In the genomic region with DNA sequence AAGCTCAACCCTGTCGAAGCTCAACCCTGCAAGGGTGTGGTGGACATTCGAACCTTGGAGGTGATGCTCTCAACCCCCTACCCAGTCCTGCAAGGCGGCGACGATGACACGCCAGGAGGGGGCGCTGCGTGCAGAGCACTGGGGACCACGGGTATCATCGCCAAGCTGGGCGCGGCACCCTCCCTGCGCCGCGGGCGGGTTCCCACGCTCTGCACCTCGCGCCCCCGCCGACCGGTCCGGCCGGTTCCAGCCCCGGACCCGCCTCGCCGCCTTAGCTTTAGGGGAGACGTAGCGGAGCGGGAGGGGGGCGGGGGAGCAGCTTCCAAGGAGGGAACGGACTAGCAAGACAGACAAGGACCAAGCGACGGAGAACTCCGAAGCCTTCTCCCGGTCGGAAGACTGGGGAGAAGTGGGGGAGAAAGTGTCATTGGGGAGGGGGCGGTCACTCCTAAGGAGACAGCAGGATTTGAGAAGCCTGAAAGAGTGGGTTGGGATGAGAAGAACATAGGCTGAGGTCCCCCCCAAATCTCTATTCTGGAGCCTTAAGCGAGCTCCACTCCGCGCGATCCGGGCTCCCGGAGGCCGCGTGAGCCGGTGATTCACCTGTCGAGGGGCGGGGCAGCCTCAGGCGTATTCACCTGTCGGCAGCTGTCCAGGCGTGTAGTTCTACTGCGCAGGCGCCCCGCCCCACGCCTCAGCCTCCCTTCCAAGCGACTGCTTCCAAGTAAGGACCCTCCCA, we compare ENCODE assay signal across 8 mouse cellular contexts. TPM values are rescaled to one million over a fixed set of nuclear protein-coding genes. Genes with fewer than 3 reads are reported as not detected.
DNase-seq lines count a peak whose midpoint lies in the region; ATAC-seq lines count a peak whose summit lies in the region.

No protein-coding gene starts in this region.

- WGBS in intestine, embryonic 16.5 days = 1% methylated on average over 58 of the region's 58 CpGs
- 2% methylated on average over 57 of the region's 58 CpGs for WGBS in limb, embryonic 13.5 days
- WGBS in midbrain, embryonic 12.5 days = 2% methylated on average over 58 of the region's 58 CpGs

- H3K27me3 ChIP-seq in intestine, embryonic 16.5 days (replicated peaks; ENCODE audit: control insufficient read depth, insufficient read depth, low read length) = no peaks in the 10 kb centered on the region
- no peaks in the 10 kb centered on the region for H3K27me3 ChIP-seq in limb, embryonic 13.5 days
- H3K27me3 ChIP-seq in midbrain, embryonic 12.5 days = 0 out of 2 replicates have a peak, but pooled peaks cover 3% of the 10 kb centered on the region
- peaks cover 8% of the 10 kb centered on the region for H3K27me3 ChIP-seq in splenic B cell, adult 2 months (ENCODE audit: control insufficient read depth, insufficient read depth, low read length, poor library complexity, severe bottlenecking)

- ATAC-seq in intestine, embryonic 16.5 days = peak; percentile 78
- ATAC-seq in limb, embryonic 13.5 days (ENCODE audit: low FRiP score, low read depth) = no peak
- no peak; the same call in 1 of the 2 replicates for ATAC-seq in midbrain, embryonic 12.5 days (ENCODE audit: low FRiP score, low read depth)
- ATAC-seq in activated CD4-positive, CD25-positive, alpha-beta regulatory T cell, adult 4 months = no peak

- H3K4me2 ChIP-seq in intestine, embryonic 16.5 days (ENCODE audit: low read depth, low read length) = peak overlapping the region; percentile 87
- H3K4me2 ChIP-seq in limb, embryonic 13.5 days (replicated peaks) = peak overlapping the region; percentile 91
- H3K4me2 ChIP-seq in midbrain, embryonic 12.5 days (replicated peaks) = peak overlapping the region; percentile 93

- peak overlapping the region; percentile 61; the same call in 1 of the 2 replicates for H3K27ac ChIP-seq in intestine, embryonic 16.5 days (ENCODE audit: low read length)
- no peak overlapping the region for H3K27ac ChIP-seq in limb, embryonic 13.5 days
- H3K27ac ChIP-seq in midbrain, embryonic 12.5 days (replicated peaks) = 0 out of 2 replicates have a peak overlapping the region, but pooled peaks have one; percentile 6

- H3K36me3 ChIP-seq in intestine, embryonic 16.5 days (ENCODE audit: control insufficient read depth, insufficient read depth, low read length) = 0 out of 2 replicates have a peak, but pooled peaks cover 5% of the 10 kb centered on the region
- peaks cover 16% of the 10 kb centered on the region for H3K36me3 ChIP-seq in limb, embryonic 13.5 days
- peaks cover 25% of the 10 kb centered on the region for H3K36me3 ChIP-seq in midbrain, embryonic 12.5 days
- H3K36me3 ChIP-seq in splenic B cell, adult 2 months (ENCODE audit: control insufficient read depth, insufficient read depth, low read length, poor library complexity, severe bottlenecking) = no peaks in the 10 kb centered on the region

- H3K4me3 ChIP-seq in intestine, embryonic 16.5 days (ENCODE audit: low read length) = peak overlapping the region; percentile 52
- H3K4me3 ChIP-seq in limb, embryonic 13.5 days = peak overlapping the region; percentile 50
- peak overlapping the region; percentile 64 for H3K4me3 ChIP-seq in midbrain, embryonic 12.5 days

- H3K4me1 ChIP-seq in intestine, embryonic 16.5 days (ENCODE audit: control insufficient read depth, insufficient read depth, low read length) = peaks cover 37% of the 10 kb centered on the region
- H3K4me1 ChIP-seq in limb, embryonic 13.5 days = peaks cover 47% of the 10 kb centered on the region
- H3K4me1 ChIP-seq in midbrain, embryonic 12.5 days = peaks cover 56% of the 10 kb centered on the region

- no peaks in the 10 kb centered on the region for H3K9me3 ChIP-seq in intestine, embryonic 16.5 days (ENCODE audit: control insufficient read depth, low read length)
- no peaks in the 10 kb centered on the region for H3K9me3 ChIP-seq in limb, embryonic 13.5 days
- no peaks in the 10 kb centered on the region for H3K9me3 ChIP-seq in midbrain, embryonic 12.5 days

- H3K9ac ChIP-seq in intestine, embryonic 16.5 days (ENCODE audit: low read depth, low read length) = peak overlapping the region; percentile 66
- H3K9ac ChIP-seq in limb, embryonic 13.5 days = peak overlapping the region; percentile 66
- H3K9ac ChIP-seq in midbrain, embryonic 12.5 days (replicated peaks) = peak overlapping the region; percentile 78

- DNase-seq in adrenal gland, postnatal 36 days = peak; percentile 63 to 77
- peak; percentile 78 for DNase-seq in embryo, embryonic 9.5 days (ENCODE audit: extremely low spot score)
- DNase-seq in heart, adult 18-20 months = peak; percentile 61 to 79
- DNase-seq in splenic B cell, adult 2 months (ENCODE audit: low read depth, low spot score) = peak; percentile 56

RNA-seq across cellular contexts. Expression of gene Notch3, which starts 4.4 kb away (rescaled TPM):
- 10 to 100 TPM in 1 of 2 experiments, 1 to 10 TPM in 1; 8.1 to 13.0 TPM for total RNA-seq in adrenal gland, postnatal 36 days (2021)
- 10 to 100 TPM; 20.5 to 24.5 TPM for total RNA-seq in heart, adult 18-20 months (2021)
- polyA plus RNA-seq in intestine, embryonic 16.5 days (2015; fragmentation: Nextera tagmentation; extraction: Ambion mirVana) = 5.1 and 6.6 TPM in 2 replicates
- polyA plus RNA-seq in limb, embryonic 13.5 days (2015; fragmentation: Nextera tagmentation; extraction: Ambion mirVana) = 14.9 and 16.9 TPM in 2 replicates
- polyA plus RNA-seq in midbrain, embryonic 12.5 days (2016; fragmentation: Nextera tagmentation; extraction: Ambion mirVana) = 26.8 and 30.6 TPM in 2 replicates
- not detected for polyA plus RNA-seq in activated CD4-positive, CD25-positive, alpha-beta regulatory T cell, adult 4 months (2017; shearing (Covaris generic))

RNA-seq across cellular contexts. Expression of gene Ephx3, which starts 27.1 kb away (rescaled TPM):
- total RNA-seq in adrenal gland, postnatal 36 days (2021) = under 1 TPM in 1 of 2 experiments, not detected in 1; 0.33 TPM
- under 1 TPM; 0.69 to 0.74 TPM for total RNA-seq in heart, adult 18-20 months (2021)
- 0.05 and 0.16 TPM in 2 replicates for polyA plus RNA-seq in intestine, embryonic 16.5 days (2015; fragmentation: Nextera tagmentation; extraction: Ambion mirVana)
- polyA plus RNA-seq in limb, embryonic 13.5 days (2015; fragmentation: Nextera tagmentation; extraction: Ambion mirVana) = 0.26 and 0.29 TPM in 2 replicates
- polyA plus RNA-seq in midbrain, embryonic 12.5 days (2016; fragmentation: Nextera tagmentation; extraction: Ambion mirVana) = 0.37 TPM in 1 of 2 replicates, not detected in the other
- not detected for polyA plus RNA-seq in activated CD4-positive, CD25-positive, alpha-beta regulatory T cell, adult 4 months (2017; shearing (Covaris generic))
